Mouse (Mus musculus) thymus, adult 18-20 months (tissue): ENCODE measurements around the gene Rps6kb2.

ENCODE experiments used
- DNase-seq, 2 experiments: peaks; one replicate each; pipeline ENCODE4 v3.0.0; 2022; ENCODE audit warnings: mixed read lengths in 2 of 2

The Rps6kb2 gene

DNA sequence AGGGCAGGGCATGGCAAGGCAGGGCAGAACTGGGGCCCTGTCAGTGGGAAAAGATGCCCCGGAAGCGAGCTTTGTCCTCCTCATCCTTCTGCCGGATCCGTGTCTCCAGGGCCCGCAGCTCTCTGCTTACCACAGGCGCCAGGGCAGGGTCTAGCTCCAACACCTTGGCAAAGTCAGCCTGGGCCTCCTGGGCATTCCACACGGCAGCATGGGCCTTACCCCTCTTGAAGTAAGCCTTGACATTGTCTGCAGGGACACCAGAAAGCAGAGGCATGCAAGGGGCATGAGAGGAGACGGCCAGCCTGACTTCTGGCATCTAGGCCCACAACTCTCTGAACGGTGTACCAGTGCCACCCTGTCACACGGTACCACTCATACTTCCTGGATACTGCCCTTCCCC is 48.6 kb downstream of the Rps6kb2 start:
- no peak for DNase-seq

GRCm38 (mm10) chr19:4113806-4114230 is 49.3 kb downstream of the Rps6kb2 start:
- no peak for DNase-seq

GRCm38 (mm10) chr19:4113186-4113805 is 49.9 kb downstream of the Rps6kb2 start:
- no peak for DNase-seq

DNA sequence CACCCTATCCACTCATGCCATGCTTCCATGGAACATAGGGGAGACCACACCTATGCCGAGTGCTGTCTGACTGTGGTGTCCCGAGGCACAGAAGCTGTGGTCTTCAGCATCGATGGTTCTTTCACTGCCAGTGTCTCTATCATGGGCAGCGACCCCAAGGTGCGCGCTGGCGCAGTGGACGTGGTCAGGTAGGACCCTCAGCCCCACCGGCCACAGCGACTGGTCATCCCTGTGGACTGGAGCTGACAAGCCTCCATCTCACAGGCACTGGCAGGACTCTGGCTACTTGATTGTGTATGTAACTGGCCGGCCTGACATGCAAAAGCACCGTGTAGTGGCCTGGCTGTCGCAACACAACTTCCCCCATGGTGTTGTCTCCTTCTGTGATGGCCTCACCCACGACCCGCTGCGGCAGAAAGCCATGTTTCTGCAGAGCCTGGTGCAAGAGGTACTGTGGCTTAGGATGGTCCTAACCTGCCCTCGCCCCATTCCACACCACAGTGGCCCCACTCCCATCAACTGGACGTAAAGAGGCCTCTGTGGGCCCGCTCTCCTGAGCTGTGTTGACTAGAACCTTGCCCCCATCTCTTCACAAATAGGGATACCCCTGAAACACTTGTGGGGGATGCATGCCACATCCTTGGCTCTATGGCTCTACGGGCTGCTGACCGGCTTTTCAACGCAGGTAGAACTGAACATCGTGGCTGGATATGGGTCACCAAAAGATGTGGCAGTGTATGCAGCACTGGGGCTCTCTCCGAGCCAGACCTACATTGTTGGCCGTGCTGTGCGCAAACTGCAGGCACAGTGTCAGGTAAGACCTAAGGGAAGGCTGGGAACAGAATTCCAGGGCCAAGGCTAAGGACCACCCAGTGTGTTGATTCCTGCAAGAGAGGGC is 50.8 kb downstream of the Rps6kb2 start:
- no peak for DNase-seq

DNA sequence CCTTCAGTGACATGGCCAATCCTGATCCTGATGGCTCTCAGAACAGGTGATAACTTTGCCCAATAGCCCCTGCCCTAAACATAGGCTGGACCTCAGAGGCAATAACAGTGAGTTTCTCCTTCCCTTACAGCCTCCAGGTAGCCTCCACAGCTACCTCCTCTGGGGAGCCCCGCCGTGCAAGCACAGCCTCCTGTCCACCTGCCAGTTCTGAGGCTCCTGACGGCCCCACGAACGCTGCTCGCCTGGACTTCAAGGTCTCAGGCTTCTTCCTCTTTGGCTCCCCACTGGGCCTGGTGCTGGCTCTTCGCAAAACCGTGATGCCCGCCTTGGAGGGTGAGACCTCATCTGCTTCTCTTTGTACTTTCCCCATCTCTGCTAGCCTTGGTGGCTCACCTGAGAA is 54.6 kb downstream of the Rps6kb2 start:
- no peak for DNase-seq

DNA sequence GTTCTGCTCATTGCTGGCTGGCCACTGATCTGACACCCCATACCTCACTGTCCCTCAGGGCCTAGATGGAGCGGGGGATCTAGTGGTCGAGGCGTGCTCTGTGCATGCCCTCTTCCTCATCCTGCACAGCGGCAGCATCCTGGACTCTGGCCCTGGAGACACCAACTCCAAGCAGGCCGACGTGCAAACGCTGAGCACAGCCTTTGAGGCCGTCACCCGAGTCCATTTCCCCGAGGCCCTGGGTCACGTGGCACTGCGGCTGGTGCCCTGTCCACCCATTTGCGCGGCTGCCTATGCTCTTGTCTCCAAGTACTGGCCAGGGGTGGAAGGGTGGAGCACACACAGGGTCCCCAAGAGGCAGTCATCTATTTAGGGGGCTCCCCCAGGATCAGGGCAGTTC is 56.5 kb downstream of the Rps6kb2 start:
- DNase-seq = no peak

DNA sequence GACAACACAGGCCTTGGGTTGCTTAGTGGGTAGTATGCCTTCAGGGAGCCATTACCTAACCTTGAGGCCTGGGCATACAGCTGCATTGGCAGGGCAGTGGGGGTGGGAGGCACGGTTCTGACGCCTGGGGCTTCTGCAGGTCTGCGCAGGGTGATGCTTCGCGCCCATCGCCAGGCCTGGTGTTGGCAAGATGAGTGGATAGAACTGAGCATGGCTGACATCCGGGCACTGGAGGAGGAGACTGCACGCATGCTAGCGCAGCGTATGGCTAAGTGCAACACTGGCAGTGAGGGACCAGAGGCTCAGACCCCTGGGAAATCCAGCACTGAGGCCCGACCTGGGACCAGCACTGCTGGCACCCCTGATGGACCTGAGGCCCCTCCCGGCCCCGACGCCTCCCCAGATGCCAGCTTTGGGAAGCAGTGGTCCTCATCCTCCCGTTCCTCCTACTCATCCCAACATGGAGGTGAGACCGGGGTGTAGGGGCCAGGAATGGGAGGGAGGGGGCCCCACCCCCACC is 58.4 kb downstream of the Rps6kb2 start:
- no peak for DNase-seq
